Mouse (Mus musculus): ENCODE measurements around the gene Wnt4.
A peak's percentile ranks its signal among the peaks of the same experiment; 100 is the strongest.

Gene Wnt4

DNA sequence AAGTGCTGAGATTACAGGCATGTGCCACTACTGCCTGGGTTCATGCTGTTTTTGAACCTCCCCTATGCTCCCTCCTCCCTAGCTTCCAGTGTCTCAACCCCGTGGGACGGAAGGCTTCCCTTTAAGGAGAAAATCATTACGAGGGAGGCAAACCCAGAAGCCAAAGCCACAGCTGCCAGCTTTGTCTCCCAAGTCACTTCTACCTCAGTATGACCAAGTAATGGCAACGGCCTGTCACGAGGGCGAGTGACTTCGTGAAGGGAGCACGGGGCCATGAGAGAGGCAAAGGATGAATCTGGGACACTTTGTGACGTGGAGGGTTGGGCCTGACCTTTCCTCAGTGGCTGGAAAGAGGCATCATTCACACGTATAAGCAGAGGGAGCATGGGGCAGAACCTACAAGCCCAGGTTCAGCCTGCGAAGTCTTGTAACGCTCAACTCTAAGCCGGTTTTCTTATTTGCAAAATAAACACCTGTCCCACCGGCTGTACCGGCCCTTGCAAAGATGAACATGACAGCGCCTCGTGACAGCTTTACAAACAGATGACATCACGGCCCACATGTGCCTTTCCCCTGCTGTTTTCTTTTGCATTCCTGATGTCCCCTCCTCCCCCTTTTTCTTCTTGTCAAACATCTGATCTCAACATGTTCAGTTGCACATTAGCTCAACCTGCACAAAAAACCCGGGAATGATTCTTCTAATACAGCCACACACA is 29.9 kb downstream of the Wnt4 start:
- no peak for DNase-seq (ENCODE audit: low spot score)

- DNase-seq (ENCODE audit: low spot score) = peak; percentile 46
Observed at GRCm38 (mm10) chr4:137308377-137308776, 31.1 kb downstream of the Wnt4 start.

DNA sequence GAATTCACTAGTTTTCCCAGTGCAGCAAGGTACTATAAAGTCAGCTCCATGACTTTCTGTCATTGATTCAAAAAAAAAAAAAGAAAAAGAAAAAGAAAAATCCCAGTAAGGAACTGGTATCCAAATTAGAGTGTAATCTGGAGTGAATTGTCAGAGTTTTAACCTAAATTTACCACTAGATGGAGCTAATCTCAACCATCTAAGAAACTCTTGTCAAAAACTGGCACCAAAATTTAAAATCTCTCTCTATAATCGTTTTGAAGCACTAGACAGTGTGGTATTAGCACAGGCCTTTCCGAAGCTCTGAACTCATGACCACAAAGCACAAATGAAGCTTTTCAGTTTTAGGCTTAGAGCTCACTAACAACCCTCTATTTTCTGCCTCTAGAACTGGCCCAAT is 36.2 kb downstream of the Wnt4 start:
- DNase-seq (ENCODE audit: low spot score) = no peak

GRCm38 (mm10) chr4:137314561-137314960 is 37.3 kb downstream of the Wnt4 start:
- no peak for DNase-seq (ENCODE audit: low spot score)

- DNase-seq (ENCODE audit: low spot score) = no peak
Observed at GRCm38 (mm10) chr4:137315061-137315460, 37.8 kb downstream of the Wnt4 start.

- DNase-seq (ENCODE audit: low spot score) = no peak
Observed at GRCm38 (mm10) chr4:137316027-137316770, 38.9 kb downstream of the Wnt4 start.

- no peak for DNase-seq (ENCODE audit: low spot score)
Observed at GRCm38 (mm10) chr4:137324926-137325325, 47.6 kb downstream of the Wnt4 start.

- DNase-seq (ENCODE audit: low spot score) = no peak
Observed at GRCm38 (mm10) chr4:137326494-137326893, 49.2 kb downstream of the Wnt4 start.

GRCm38 (mm10) chr4:137332051-137332450 is 54.8 kb downstream of the Wnt4 start:
- no peak for DNase-seq (ENCODE audit: low spot score)

DNA sequence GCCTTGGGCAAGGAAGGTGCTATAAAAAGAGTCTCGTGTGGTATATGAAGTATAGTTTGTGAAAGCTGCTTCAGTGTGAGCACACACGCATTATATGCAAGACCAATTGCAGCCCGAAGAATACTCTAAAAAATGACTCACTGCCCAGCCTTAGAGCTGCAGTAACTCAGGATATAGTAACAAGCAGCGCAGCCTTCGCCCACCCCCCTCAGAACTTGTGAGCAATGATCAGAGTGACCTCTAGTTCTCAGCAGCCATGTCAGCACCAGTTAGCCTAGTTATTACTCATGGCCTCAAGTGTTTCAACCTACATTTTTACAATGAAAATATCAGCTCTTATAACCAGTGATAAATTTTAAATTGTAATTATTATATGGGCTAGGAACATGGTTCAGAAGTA is 59.2 kb downstream of the Wnt4 start:
- no peak for DNase-seq (ENCODE audit: low spot score)

GRCm38 (mm10) chr4:137339415-137339814 is 62.1 kb downstream of the Wnt4 start:
- no peak for DNase-seq (ENCODE audit: low spot score)

DNA sequence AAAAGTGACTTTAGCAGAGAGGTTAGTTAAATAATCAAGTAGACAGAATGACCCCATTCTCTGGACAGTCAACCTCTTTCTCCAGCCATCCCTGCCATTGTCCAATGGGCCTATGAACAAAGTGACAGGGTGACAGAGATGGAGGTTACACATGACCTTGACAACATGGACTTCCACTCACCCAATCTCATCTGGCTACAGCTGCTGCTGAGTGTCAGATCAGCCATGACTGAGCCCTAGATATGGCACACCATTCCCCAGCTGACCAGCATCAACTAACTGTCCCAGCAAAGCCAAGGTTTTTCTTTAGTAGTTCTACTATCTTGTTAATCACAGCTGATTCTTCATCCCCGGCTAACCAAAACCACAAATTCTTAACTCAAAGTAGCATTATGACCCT is 65.5 kb downstream of the Wnt4 start:
- no peak for DNase-seq (ENCODE audit: low spot score)

DNA sequence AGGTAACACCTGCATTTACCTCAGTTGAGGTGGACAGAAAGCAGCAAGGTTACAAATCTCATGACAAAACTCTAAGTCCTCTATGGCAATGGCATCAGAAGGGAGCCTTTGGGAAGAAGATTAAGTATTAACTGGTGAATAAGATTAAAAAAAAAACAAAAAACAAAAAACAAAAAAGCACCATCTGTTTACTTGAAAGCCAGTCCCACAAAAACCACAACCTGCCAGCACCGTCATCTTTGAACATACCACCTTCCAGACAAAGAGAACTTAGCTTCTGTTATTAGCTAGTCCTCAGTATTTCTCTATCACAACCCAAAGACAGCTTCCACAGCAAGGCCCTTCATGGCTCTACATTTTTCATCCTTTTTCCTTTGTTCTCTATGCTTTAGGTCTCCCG is 67.8 kb downstream of the Wnt4 start:
- no peak for DNase-seq (ENCODE audit: low spot score)

DNA sequence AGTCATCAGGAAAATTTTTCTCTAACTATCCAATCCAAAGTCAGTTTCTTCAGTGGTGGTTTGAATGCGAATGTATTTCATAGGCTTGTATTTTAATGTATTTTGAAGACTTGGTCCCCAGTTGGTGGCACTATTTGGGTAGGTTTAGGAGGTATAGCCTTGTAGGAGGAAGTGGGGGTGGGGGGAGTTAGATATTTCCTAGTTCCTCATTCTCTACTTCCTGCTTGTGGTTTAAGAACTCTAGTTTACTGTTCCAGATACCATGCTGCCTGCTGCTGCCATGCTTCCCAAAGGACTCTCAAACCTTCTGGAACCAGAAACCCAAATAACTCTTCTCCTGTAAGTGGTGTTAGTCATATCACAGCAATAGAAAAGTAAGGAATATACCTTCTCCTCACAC is 68.5 kb downstream of the Wnt4 start:
- no peak for DNase-seq (ENCODE audit: low spot score)
